Mouse (Mus musculus) liver, adult 2 months (tissue): Measurements from ENCODE around the gene Sos1.

Experiments used
- CTCF ChIP-seq: fragments of 200-500 bp; IDR thresholded peaks from 2 replicates; pipeline ENCODE4 v1.5.1; 2011; ENCODE audit warnings: low read depth, low read length, control low read depth
- POLR2A ChIP-seq: fragments of 200-500 bp; IDR thresholded peaks from 2 replicates; pipeline ENCODE4 v1.6.1; 2011; ENCODE audit warnings: low read length, control low read depth; ENCODE audit not compliant: insufficient read depth; ENCODE audit errors: extremely low read depth

DNA sequence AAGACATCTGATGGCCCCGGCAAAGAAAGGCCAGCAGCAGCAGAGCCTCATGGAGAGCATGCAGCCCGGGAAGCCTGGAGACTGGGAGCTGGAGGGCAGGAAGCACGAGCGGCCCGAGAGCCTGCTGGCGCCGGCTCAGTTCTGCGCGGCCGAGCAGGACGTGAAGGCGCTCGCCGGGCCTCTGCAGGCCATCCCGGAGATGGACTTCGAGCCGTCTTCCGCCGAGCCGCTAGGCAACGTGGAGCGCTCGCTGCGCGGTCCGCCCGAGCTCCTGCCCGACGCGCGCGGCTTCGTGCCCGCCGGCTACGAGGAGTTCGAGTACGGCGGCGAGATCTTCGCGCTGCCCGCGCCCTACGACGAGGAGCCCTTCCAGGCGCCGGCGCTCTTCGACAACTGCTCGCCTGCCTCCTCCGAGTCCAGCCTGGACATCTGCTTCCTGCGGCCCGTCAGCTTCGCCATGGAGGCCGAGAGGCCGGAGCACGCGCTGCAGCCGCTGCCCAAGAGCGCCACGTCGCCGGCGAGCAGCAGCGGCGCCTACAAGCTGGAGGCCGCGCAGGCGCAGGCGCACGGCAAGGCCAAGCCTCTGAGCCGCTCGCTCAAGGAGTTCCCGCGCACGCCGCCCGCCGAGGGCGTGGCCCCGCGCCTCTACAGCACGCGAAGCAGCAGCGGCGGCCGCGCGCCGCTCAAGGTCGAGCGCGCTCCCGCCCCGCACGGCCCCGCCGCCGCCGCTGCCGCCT is 107.1 kb downstream of the Sos1 start, which contains the start of gene Gm10190:
- TF ChIP-seq CTCF (no peak), POLR2A (peak; percentile 50; the same call in 1 of the 2 replicates)
